Mouse (Mus musculus) small intestine, adult 2 months (tissue): ENCODE measurements around the gene A630001G21Rik.

Experiments
- CTCF ChIP-seq: fragments of 200-500 bp; IDR thresholded peaks from 2 replicates; pipeline ENCODE4 v1.5.1; 2012; ENCODE audit warnings: low read depth, mild to moderate bottlenecking, control low read depth, inconsistent platforms, low read length, moderate library complexity, mixed read lengths; ENCODE audit not compliant: insufficient replicate concordance, insufficient read length; ENCODE audit errors: extremely low read depth
- POLR2A ChIP-seq: fragments of 200-500 bp; IDR thresholded peaks from 2 replicates; pipeline ENCODE4 v1.6.1; 2012; ENCODE audit warnings: low read depth, mild to moderate bottlenecking, control low read depth, inconsistent platforms, low read length, moderate library complexity

DNA sequence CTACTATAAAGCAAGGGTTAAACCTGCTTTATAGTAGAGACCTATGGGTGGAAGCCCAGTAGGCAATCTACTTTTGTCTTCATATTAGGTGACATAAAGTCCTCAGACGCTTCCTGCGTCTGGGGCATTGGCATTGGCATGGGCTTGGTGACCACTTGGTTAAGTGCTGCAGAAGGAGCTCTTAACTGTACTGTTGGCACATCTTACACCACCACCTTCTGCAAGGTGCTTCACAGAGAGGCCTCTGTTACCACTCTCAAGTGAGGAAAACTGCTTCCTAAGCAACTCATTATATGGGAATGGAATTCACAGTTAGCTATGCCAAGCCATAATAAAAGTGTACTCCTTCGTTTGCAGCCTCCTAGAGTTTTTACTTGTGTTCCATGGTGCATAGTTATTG is 46.5 kb upstream of the A630001G21Rik start:
- TF ChIP-seq POLR2A, result no peak
- no peak for TF ChIP-seq CTCF
